Comparison of ENCODE assay signal across 25 mouse cellular contexts in genomic region chr5:89646940-89647339, GRCm38 (mm10).
"Had no signal": no experiment of that assay in that cellular context is flagged by ENCODE, and none has a peak within 500 bp of the region (broad histone marks: within the 10 kb centered on the region; RNA-seq: fewer than 3 reads in every experiment).

No protein-coding gene starts in this region.

- H3K36me3 ChIP-seq: hindbrain, embryonic 10.5 days; hindbrain, embryonic 12.5 days; intestine, embryonic 15.5 days; limb, embryonic 10.5 days; limb, embryonic 12.5 days; liver, embryonic 13.5 days had no signal

- H3K4me3 ChIP-seq: heart, adult 2 months; hindbrain, embryonic 10.5 days; hindbrain, embryonic 12.5 days; intestine, embryonic 15.5 days; left cerebral cortex, adult 2 months; limb, embryonic 10.5 days; limb, embryonic 12.5 days; liver, embryonic 13.5 days had no signal

- H3K4me1 ChIP-seq: hindbrain, embryonic 10.5 days; hindbrain, embryonic 12.5 days; intestine, embryonic 15.5 days; limb, embryonic 10.5 days; limb, embryonic 12.5 days; liver, embryonic 13.5 days had no signal

- ATAC-seq: hindbrain, embryonic 16.5 days; inflammation-experienced regulatory T-cells, adult 6 months; intestine, embryonic 15.5 days; intestine, postnatal 0 days had no signal

- H3K9ac ChIP-seq: hindbrain, embryonic 12.5 days; hindbrain, embryonic 14.5 days; intestine, embryonic 15.5 days; limb, embryonic 12.5 days; liver, embryonic 13.5 days had no signal

- DNase-seq: gastrocnemius, postnatal 14 days; gastrocnemius, postnatal 36 days; heart, adult 11 months; heart, adult 2 months; heart, postnatal 10 days; heart, postnatal 4 days; kidney, adult 18-20 months; kidney, adult 8-10 months; kidney, postnatal 10 days; kidney, postnatal 25 days; kidney, postnatal 4 days; liver; liver, embryonic 13.5 days had no signal

- H3K4me2 ChIP-seq: heart, embryonic 11.5 days; hindbrain, embryonic 12.5 days; hindbrain, embryonic 14.5 days; intestine, embryonic 15.5 days; limb, embryonic 12.5 days; liver, embryonic 11.5 days; liver, embryonic 13.5 days had no signal

- H3K9me3 ChIP-seq: hindbrain, embryonic 10.5 days; hindbrain, embryonic 12.5 days; intestine, embryonic 15.5 days; limb, embryonic 10.5 days; limb, embryonic 12.5 days; liver, embryonic 13.5 days had no signal

- H3K27me3 ChIP-seq: hindbrain, embryonic 12.5 days; intestine, embryonic 15.5 days; limb, embryonic 12.5 days; liver, embryonic 13.5 days had no signal

- H3K27ac ChIP-seq: heart, adult 2 months; hindbrain, embryonic 10.5 days; hindbrain, embryonic 12.5 days; hindbrain, embryonic 14.5 days; intestine, embryonic 15.5 days; left cerebral cortex, adult 2 months; limb, embryonic 10.5 days; limb, embryonic 12.5 days; liver, embryonic 13.5 days had no signal
